Mouse (Mus musculus) monocyte, adult 5-6 weeks (primary cell): ENCODE measurements around the gene Scd2. TPM values are rescaled to one million over a fixed set of nuclear protein-coding genes. Genes with fewer than 3 reads are reported as not detected.
"Not testable (repeated sequence)": the region's sequence is repeated elsewhere in the genome, so short reads cannot be mapped to it uniquely, and the experiment has no call there.

Experiments used
- ATAC-seq: fragments of 153-309, 156-312 bp; replicated peaks from 2 replicates; pipeline ENCODE4 v1.8.0; 2017; ENCODE audit warnings: mild to moderate bottlenecking; ENCODE audit not compliant: low TSS enrichment, insufficient number of reproducible peaks, severe bottlenecking, poor library complexity, low FRiP score
- total RNA-seq: library from RNA; stranded (forward); fragments of 200-1000, 200-491, 200-594 nt; gene quantifications from 3 replicates; pipeline ENCODE4 v1.2.3, GENCODE M21; 2017

Scd2 gene
- total RNA-seq, 1 experiment from 2014 or later, result 38.6 TPM

DNA sequence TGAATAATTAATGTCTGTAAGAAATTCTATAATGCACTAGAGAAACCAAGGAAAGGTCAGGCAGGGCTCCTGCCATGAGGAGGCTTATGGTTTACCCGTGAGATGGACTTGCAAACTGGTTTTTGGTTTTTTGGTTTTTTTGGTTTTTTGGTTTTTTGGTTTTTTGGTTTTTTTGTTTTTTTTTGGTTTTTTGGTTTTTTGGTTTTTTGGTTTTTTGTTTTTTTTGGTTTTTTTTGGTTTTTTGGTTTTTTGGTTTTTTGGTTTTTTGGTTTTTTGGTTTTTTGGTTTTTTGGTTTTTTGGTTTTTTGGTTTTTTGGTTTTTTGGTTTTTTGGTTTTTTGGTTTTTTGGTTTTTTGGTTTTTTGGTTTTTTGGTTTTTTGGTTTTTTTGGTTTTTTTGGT, 37.7 kb downstream of the Scd2 start:
- ATAC-seq, result not testable (repeated sequence)

DNA sequence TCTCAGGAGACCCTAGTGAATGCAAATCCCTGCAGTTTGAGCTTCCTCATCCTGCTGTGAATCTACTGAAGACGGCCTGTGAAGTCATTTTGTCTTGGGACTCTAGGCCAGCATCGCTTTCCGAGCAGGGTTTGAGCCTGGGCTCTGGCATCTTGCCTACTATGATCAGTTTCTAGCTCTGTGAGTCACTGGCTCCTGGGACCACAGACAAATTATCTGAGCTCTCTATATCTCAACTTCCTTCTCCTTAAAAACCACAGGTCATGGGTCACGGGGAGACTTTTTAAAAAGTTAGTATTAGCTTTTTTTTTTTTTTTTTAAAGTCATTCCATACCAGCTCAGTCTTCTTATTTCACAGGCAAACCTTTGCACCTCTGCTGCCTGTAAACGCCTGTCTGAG, 38.4 kb downstream of the Scd2 start:
- ATAC-seq, result no peak

DNA sequence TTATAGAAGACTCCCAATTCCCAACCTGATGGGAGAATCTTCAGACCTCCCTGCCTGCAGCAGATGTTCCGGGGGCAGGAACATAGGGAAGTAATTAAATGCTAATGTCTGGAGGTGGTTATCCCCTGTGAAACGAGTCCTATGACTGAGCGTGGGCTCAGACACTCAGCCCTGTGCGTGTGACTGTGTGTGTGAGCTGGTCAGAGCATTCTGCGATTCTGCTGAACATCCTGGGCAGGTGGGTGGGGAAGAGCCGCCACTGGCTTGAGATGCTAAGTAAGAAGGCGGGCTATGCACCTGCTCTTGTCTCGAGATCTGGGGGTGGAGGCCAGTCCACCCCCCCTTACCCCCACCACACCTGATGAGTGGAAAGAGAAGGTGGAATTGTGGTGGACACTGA, 38.9 kb downstream of the Scd2 start:
- ATAC-seq, result no peak

DNA sequence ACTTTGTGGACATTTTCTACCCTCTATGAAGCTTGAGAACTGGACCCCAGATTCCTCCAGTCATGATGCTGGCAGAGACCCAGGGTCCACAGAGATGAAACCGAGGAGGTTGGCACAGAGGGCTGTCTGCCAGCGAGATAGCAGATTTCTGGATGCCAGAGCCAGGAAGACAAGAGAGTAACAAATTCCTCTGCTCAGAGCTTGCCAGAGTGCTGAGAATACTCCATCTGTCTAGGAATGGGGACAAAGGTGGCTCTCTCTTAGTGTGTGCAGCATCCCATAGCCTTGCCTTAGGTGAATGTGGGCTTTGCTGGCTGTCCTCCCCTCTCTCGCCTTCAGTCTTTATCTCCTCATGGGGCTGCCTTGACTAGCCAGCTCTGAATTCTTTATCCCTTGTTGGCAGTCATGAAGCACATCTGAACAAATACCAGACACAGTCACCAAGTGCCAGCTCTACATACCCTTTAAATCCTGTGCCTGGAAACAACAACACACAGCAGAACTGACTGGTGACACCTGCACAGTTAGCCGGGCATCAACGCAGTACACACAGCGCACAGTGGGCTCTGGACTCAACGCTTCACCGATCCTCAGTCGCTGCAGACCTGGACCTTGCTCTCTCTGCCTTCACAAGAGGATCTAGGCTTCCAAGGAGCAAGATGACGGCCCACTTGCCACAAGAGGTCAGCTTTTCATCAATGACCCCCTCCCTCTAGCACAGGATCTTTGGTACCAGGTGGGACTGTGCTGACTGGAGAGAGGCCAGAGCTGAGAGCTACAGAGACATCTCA, 39.6 kb downstream of the Scd2 start, which contains the start of gene Scd4:
Gene Scd4, plus strand, starts transcription at position 260 of the 791 bp plus-strand sequence.
- no peak for ATAC-seq

DNA sequence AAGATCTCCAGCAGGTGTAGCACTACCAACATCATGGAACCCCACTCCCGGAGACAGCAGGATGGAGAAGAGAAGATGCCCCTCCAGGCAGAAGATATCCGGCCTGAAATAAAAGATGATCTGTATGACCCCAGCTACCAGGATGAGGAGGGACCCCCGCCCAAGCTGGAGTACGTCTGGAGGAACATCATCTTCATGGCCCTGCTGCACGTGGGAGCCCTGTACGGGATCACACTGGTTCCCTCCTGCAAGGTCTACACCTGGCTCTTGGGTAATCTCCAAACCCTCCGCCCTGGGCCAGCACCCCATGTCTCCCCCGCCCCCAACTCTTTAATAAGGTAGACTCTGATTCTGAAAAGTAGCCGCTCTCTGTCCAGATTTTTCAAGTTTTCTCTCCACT, 40.5 kb downstream of the Scd2 start:
- no peak for ATAC-seq

DNA sequence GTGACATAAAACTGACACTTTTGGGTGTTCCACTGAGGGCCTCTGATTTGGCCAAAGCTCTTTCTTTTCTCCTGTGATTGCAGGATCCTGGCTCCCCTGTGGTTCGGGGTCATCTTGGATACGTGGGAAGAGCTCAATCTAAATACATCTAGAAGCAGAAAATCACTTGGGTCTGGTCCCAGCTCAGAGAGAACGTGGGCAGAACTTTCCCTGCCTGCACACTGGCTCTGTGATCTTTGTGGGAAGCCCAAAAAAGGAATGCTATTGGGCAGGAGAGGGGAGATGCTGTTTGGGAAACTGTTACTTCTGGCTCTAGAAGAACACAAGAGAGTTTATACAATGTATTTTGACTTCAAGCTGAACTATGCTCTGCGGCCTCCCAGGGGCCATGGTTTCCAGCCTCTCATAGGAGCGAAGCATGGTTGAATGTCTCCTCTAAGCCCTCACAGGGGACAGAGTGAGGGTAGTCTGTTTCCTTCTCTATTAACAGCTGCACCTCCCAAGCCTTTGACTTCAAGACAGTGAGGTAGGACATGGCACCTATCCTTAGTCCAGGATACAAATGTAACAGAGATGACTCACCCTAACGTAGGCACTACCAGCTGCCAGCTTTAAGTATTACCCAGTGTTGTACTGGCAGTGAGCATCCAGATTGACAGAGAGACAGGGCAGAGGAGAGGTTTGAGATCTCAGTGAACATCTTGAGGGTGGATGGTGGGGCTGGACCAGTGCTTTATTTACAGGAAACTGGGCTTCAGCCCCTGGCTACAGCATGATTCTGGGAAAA, 42.6 kb downstream of the Scd2 start:
- ATAC-seq, result no peak

DNA sequence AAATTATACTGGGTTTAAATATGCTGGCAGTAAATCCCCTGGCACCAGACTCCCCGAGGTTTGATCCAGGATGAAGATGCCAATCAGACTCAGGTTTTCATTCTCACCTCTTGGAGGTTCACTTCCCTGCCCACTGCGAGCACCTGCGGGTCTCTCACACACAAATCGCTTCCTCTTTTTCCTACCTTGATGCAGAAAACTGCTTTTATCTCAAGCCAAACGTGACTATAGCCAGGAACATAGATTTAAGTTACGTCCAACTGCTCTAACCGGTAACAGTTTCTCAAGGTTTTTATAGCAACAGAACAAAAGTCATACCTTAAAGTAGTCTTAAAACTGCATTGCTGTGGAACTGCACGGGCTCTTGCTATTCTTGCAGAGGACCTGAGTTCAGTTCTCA, 56.2 kb downstream of the Scd2 start:
- no peak for ATAC-seq

DNA sequence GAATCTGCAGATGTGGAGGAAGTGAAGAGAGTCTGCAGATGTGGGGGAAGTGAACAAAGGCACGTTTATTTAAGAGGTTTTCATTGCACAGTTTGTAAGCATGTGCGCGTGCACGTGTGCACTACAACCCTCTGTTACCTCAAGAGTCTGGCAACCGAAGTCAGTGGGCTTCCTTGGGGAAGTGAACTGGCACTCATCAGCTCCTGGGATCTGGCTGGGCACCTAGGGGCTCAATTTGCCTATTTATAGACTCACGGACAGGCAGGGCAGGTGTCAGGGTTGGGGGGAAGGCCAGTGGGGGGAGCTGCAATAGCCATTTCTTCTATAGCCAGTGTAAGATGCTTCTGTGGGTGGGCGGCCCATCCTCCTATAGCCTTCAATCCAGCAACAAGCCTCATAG, 58.3 kb downstream of the Scd2 start:
- ATAC-seq, result no peak

Other genes with a start within 250 kb of the Scd2 start
- 25.4 to 41.4 TPM (median 25.8 TPM) in 3 replicates for gene Erlin1, start 223.9 kb upstream of the Scd2 start, total RNA-seq
- 156 to 180 TPM (median 161 TPM) in 3 replicates for gene Chuk, start 186.2 kb upstream of the Scd2 start, total RNA-seq
- gene Cwf19l1, start 157.8 kb upstream of the Scd2 start, total RNA-seq, result 9.8 to 16.1 TPM (median 13.7 TPM) in 3 replicates
- gene Bloc1s2, start 147.2 kb upstream of the Scd2 start, total RNA-seq, result 80.6 to 110 TPM (median 103 TPM) in 3 replicates
- gene Pkd2l1, start 101.2 kb upstream of the Scd2 start, total RNA-seq, result not detected in 3 replicates
- not detected in 3 replicates for gene Scd3, start 90.4 kb upstream of the Scd2 start, total RNA-seq
- 1.7 TPM in 1 of 3 replicates, not detected in the others for gene Scd4, start 39.4 kb downstream of the Scd2 start, total RNA-seq
- 26.3 to 41.6 TPM (median 32.4 TPM) in 3 replicates for gene Scd1, start 114.2 kb downstream of the Scd2 start, total RNA-seq
- gene Wnt8b, start 199.8 kb downstream of the Scd2 start, total RNA-seq, result not detected in 3 replicates